Mouse (Mus musculus) CH12.LX (cell line): ENCODE results near the gene Fhdc1. TPM values are rescaled to one million over a fixed set of nuclear protein-coding genes. Genes with fewer than 3 reads are reported as not detected.

ENCODE experiments used
- DNase-seq: peaks from one replicate; pipeline ENCODE4 v3.0.0-alpha.2; 2013; ENCODE audit errors: extremely low read depth
- H3K27ac ChIP-seq: 2 replicates; pipeline ENCODE4 v1.5.1; 2012; ENCODE audit warnings: low read depth, mild to moderate bottlenecking, control low read depth, moderate library complexity; ENCODE audit not compliant: insufficient read depth
- H3K27me3 ChIP-seq: replicated peaks from 2 replicates; pipeline ENCODE3; 2012; ENCODE audit warnings: inconsistent platforms
- H3K36me3 ChIP-seq, 2 experiments: replicated peaks in 1 of 2; 2 replicates each; pipeline versions ENCODE3 to v1.6.1; 2012; ENCODE audit warnings: inconsistent platforms in 1 of 2, low read length in 1 of 2, mild to moderate bottlenecking in 1 of 2, mixed read lengths in 1 of 2, moderate library complexity in 1 of 2; ENCODE audit not compliant: control insufficient read depth in 1 of 2, insufficient read depth in 1 of 2
- H3K4me1 ChIP-seq, 2 experiments: 2 replicates each; pipeline ENCODE4 v1.6.1; 2012; ENCODE audit warnings: inconsistent platforms in 1 of 2, moderate library complexity in 1 of 2; ENCODE audit not compliant: insufficient read depth in 2 of 2, control insufficient read depth in 1 of 2
- H3K4me2 ChIP-seq: 2 replicates; pipeline ENCODE4 v1.6.1; 2012; ENCODE audit warnings: low read depth, mild to moderate bottlenecking, control low read depth; ENCODE audit not compliant: poor library complexity, insufficient read depth, severe bottlenecking
- H3K4me3 ChIP-seq, 3 experiments: fragments of 150-350 bp in 1 of 3; sonication (generic) in 1 of 3; replicated peaks in 1 of 3; 2 replicates each; pipeline versions ENCODE3 to v1.5.1; 2011 to 2012; ENCODE audit warnings: low read depth in 2 of 3, low read length in 2 of 3, mild to moderate bottlenecking in 2 of 3, moderate library complexity in 2 of 3, control low read depth in 1 of 3, improper control_type of control experiment in 1 of 3, inconsistent platforms in 1 of 3, mixed read lengths in 1 of 3; ENCODE audit not compliant: poor library complexity in 1 of 3
- H3K79me2 ChIP-seq: replicated peaks from 2 replicates; pipeline ENCODE4 v1.6.1; 2012; ENCODE audit warnings: mild to moderate bottlenecking, moderate library complexity; ENCODE audit not compliant: control insufficient read depth, poor library complexity, insufficient read depth, severe bottlenecking; ENCODE audit errors: extremely low read depth
- H3K9ac ChIP-seq: 2 replicates; pipeline ENCODE4 v1.6.1; 2012; ENCODE audit warnings: low read depth, mild to moderate bottlenecking, control low read depth, moderate library complexity; ENCODE audit not compliant: insufficient read depth
- H3K9me3 ChIP-seq: replicated peaks from 2 replicates; pipeline ENCODE3; 2012; ENCODE audit warnings: low read length, inconsistent platforms, mixed read lengths
- BHLHE40 ChIP-seq: IDR thresholded peaks from 2 replicates; pipeline ENCODE4 v1.6.1; 2011; ENCODE audit warnings: mild to moderate bottlenecking, low read depth, low read length, improper control_type of control experiment
- CHD2 ChIP-seq: IDR thresholded peaks from 2 replicates; pipeline ENCODE4 v1.6.1; 2011; ENCODE audit warnings: low read length, improper control_type of control experiment
- CTCF ChIP-seq, 2 experiments: IDR thresholded peaks in 1 of 2; conservative IDR thresholded peaks in 1 of 2; 2 replicates each; pipeline ENCODE4 v1.5.1; 2011 to 2012; ENCODE audit warnings: low read depth in 2 of 2, low read length in 2 of 2, improper control_type of control experiment in 1 of 2, inconsistent platforms in 1 of 2, mild to moderate bottlenecking in 1 of 2, moderate library complexity in 1 of 2
- ELF1 ChIP-seq: IDR thresholded peaks from 2 replicates; pipeline ENCODE4 v1.6.1; 2014; ENCODE audit warnings: low read depth, mild to moderate bottlenecking, inconsistent platforms, low read length, improper control_type of control experiment
- EP300 ChIP-seq: IDR thresholded peaks from 2 replicates; pipeline ENCODE4 v1.6.1; 2011; ENCODE audit warnings: low read length, improper control_type of control experiment
- ETS1 ChIP-seq: conservative IDR thresholded peaks from 2 replicates; pipeline ENCODE4 v1.6.1; 2012; ENCODE audit warnings: low read depth, mild to moderate bottlenecking, inconsistent platforms, low read length, improper control_type of control experiment, moderate library complexity
- GABPA ChIP-seq: IDR thresholded peaks from 2 replicates; pipeline ENCODE4 v1.6.1; 2012; ENCODE audit warnings: low read depth, low read length, improper control_type of control experiment, inconsistent platforms; ENCODE audit not compliant: insufficient replicate concordance
- HCFC1 ChIP-seq: IDR thresholded peaks from 2 replicates; pipeline ENCODE4 v1.6.1; 2012; ENCODE audit warnings: low read depth, mild to moderate bottlenecking, inconsistent platforms, low read length, improper control_type of control experiment
- MAFK ChIP-seq: IDR thresholded peaks from 2 replicates; pipeline ENCODE4 v1.6.1; 2011; ENCODE audit warnings: low read length, improper control_type of control experiment; ENCODE audit not compliant: insufficient replicate concordance
- MAZ ChIP-seq: IDR thresholded peaks from 2 replicates; pipeline ENCODE4 v1.6.1; 2012; ENCODE audit warnings: low read depth, mild to moderate bottlenecking, inconsistent platforms, low read length, improper control_type of control experiment, moderate library complexity
- MXI1 ChIP-seq: IDR thresholded peaks from 2 replicates; pipeline ENCODE4 v1.6.1; 2011; ENCODE audit warnings: mild to moderate bottlenecking, low read depth, low read length, improper control_type of control experiment
- MYC ChIP-seq: IDR thresholded peaks from 2 replicates; pipeline ENCODE4 v1.6.1; 2011; ENCODE audit warnings: low read depth, mild to moderate bottlenecking, improper control_type of control experiment, low read length
- NELFE ChIP-seq: IDR thresholded peaks from 2 replicates; pipeline ENCODE4 v1.6.1; 2011; ENCODE audit warnings: low read depth, low read length, improper control_type of control experiment
- PAX5 ChIP-seq: IDR thresholded peaks from 2 replicates; pipeline ENCODE4 v1.6.1; 2012; ENCODE audit warnings: low read length, inconsistent platforms, mixed read lengths
- POLR2A ChIP-seq: IDR thresholded peaks from 2 replicates; pipeline ENCODE4 v1.6.1; 2011; ENCODE audit warnings: low read depth, mild to moderate bottlenecking, improper control_type of control experiment, low read length
- RCOR1 ChIP-seq: conservative IDR thresholded peaks from 2 replicates; pipeline ENCODE4 v1.6.1; 2012; ENCODE audit warnings: low read depth, mild to moderate bottlenecking, inconsistent platforms, low read length, improper control_type of control experiment
- SIN3A ChIP-seq: IDR thresholded peaks from 2 replicates; pipeline ENCODE4 v1.6.1; 2012; ENCODE audit warnings: low read length, improper control_type of control experiment, inconsistent platforms
- TCF12 ChIP-seq: IDR thresholded peaks from 2 replicates; pipeline ENCODE4 v1.6.1; 2014; ENCODE audit warnings: low read depth, mild to moderate bottlenecking, inconsistent platforms, low read length, improper control_type of control experiment
- UBTF ChIP-seq: IDR thresholded peaks from 2 replicates; pipeline ENCODE4 v1.6.1; 2012; ENCODE audit warnings: low read depth, mild to moderate bottlenecking, inconsistent platforms, low read length, improper control_type of control experiment, moderate library complexity
- ZC3H11A ChIP-seq: IDR thresholded peaks from 2 replicates; pipeline ENCODE4 v1.6.1; 2012; ENCODE audit warnings: low read depth, mild to moderate bottlenecking, inconsistent platforms, low read length, improper control_type of control experiment
- ZKSCAN1 ChIP-seq: IDR thresholded peaks from 2 replicates; pipeline ENCODE4 v1.6.1; 2012; ENCODE audit warnings: low read depth, inconsistent platforms, low read length, improper control_type of control experiment, borderline replicate concordance
- ZMIZ1 ChIP-seq: IDR thresholded peaks from 2 replicates; pipeline ENCODE4 v1.6.1; 2012; ENCODE audit warnings: low read depth, mild to moderate bottlenecking, inconsistent platforms, low read length, improper control_type of control experiment
- ZNF384 ChIP-seq: IDR thresholded peaks from 2 replicates; pipeline ENCODE4 v1.6.1; 2012; ENCODE audit warnings: low read depth, low read length, improper control_type of control experiment, inconsistent platforms
- dilution Hi-C: fragments of 300-500 bp; cut with MboI; formaldehyde crosslinking; loops from 2 replicates; pipeline ENCODE4 v1.14.3; 2020; ENCODE audit warnings: low sequenced_read_pairs; ENCODE audit not compliant: extremely low pct_unique_long_range_greater_than_20kb, extremely low pct_ligation_motif_present
- in situ Hi-C: fragments of 300-500 bp; cut with MboI; formaldehyde crosslinking; loops from 3 replicates; pipeline ENCODE4 v1.14.3; 2019; ENCODE audit warnings: low sequenced_read_pairs, low pct_ligation_motif_present, low pct_unique_long_range_greater_than_20kb, mixed read lengths
- polyA plus RNA-seq: library from polyadenylated mRNA; unstranded; fragments of >175 nt; gene quantifications from 2 replicates; pipeline ENCODE4 v1.2.1, GENCODE M21; 2012; ENCODE audit warnings: low read depth; ENCODE audit not compliant: insufficient read length
- total RNA-seq, 2 experiments: library from RNA; depleted of rRNA; stranded (reverse); fragments of 300-350 nt in 1 of 2; fragments of >200 nt in 1 of 2; gene quantifications; 2 replicates each; pipeline ENCODE4 v1.2.3; 2012 to 2014

Gene Fhdc1
- total and polyA plus RNA-seq, 3 experiments: 0.08 TPM; not detected in 2

GRCm38 (mm10) chr3:84505193-84505592, 25.0 kb upstream of the Fhdc1 start:
- DNase-seq: no peak
- Histone ChIP-seq H3K9ac (no peak overlapping the region), H3K27ac (no peak overlapping the region), H3K4me2 (no peak overlapping the region), H3K9me3 (no peaks in the 10 kb centered on the region), H3K4me1 (peaks cover 0 to 6% of the 10 kb centered on the region in 2 experiments; a peak in 1 of 4 replicates), H3K36me3 (peaks cover 8 to 34% of the 10 kb centered on the region in 2 experiments), H3K4me3 (no peak overlapping the region), H3K79me2 (no peaks in the 10 kb centered on the region), H3K27me3 (no peaks in the 10 kb centered on the region)
- dilution Hi-C loops (no loop called here), in situ Hi-C loops (no loop called here)
- no peak for TF ChIP-seq ETS1
- no peak for TF ChIP-seq MAFK
- no peak for TF ChIP-seq EP300
- TF ChIP-seq UBTF: no peak
- TF ChIP-seq ZKSCAN1: no peak
- TF ChIP-seq CHD2: no peak
- no peak for TF ChIP-seq NELFE

GRCm38 (mm10) chr3:84504291-84504690, 24.1 kb upstream of the Fhdc1 start:
- H3K36me3 ChIP-seq: peaks cover 8 to 37% of the 10 kb centered on the region in 2 experiments
- peaks cover 0 to 6% of the 10 kb centered on the region in 2 experiments; a peak in 1 of 4 replicates for H3K4me1 ChIP-seq
- dilution Hi-C loops (no loop called here), in situ Hi-C loops (no loop called here)
- no peak overlapping the region for H3K4me3 ChIP-seq
- H3K27ac ChIP-seq: no peak overlapping the region
- no peaks in the 10 kb centered on the region for H3K9me3 ChIP-seq
- DNase-seq: no peak
- H3K4me2 ChIP-seq: no peak overlapping the region
- no peaks in the 10 kb centered on the region for H3K79me2 ChIP-seq
- no peak for TF ChIP-seq PAX5
- TF ChIP-seq HCFC1: no peak
- TF ChIP-seq ZMIZ1: no peak
- TF ChIP-seq ZC3H11A: no peak
- no peak for TF ChIP-seq TCF12
- TF ChIP-seq RCOR1: no peak
- TF ChIP-seq POLR2A: no peak
- TF ChIP-seq UBTF: no peak
- no peak for TF ChIP-seq ZNF384
- no peak for TF ChIP-seq ELF1
- TF ChIP-seq GABPA: no peak
- TF ChIP-seq MXI1: no peak
- no peak for TF ChIP-seq CHD2
- no peak for TF ChIP-seq SIN3A
- no peak for TF ChIP-seq BHLHE40
- no peak for TF ChIP-seq MAZ
- no peak for TF ChIP-seq MYC
- TF ChIP-seq CTCF (conservative IDR thresholded peaks at IDR 0.05 in 1 of 2, IDR thresholded peaks at IDR 0.05 in 1 of 2; ENCODE audit: low read depth in 2 of 2, low read length in 2 of 2): no peak
- TF ChIP-seq ZKSCAN1: no peak
- H3K27me3 ChIP-seq: no peaks in the 10 kb centered on the region
- H3K9ac ChIP-seq: no peak overlapping the region
